Mouse (Mus musculus) heart, postnatal 36 days (tissue): ENCODE data around the gene Tmem98. TPM values are rescaled to one million over a fixed set of nuclear protein-coding genes. Genes with fewer than 3 reads are reported as not detected.

Experiments used
- DNase-seq, 2 experiments: peaks; one replicate each; pipeline ENCODE4 v3.0.0; 2021 to 2022
- intact Hi-C: fragments of 180-260 bp; cut with DNase I; formaldehyde crosslinking; loops from one replicate; pipeline ENCODE4 v1.15.1; 2025
- total RNA-seq, 2 experiments: library from RNA; stranded (reverse); gene quantifications; 2 replicates each; pipeline ENCODE4 v1.2.3; 2021

Gene Tmem98
- total RNA-seq, 2 experiments from 2014 or later: 14.9 to 18.3 TPM

DNA sequence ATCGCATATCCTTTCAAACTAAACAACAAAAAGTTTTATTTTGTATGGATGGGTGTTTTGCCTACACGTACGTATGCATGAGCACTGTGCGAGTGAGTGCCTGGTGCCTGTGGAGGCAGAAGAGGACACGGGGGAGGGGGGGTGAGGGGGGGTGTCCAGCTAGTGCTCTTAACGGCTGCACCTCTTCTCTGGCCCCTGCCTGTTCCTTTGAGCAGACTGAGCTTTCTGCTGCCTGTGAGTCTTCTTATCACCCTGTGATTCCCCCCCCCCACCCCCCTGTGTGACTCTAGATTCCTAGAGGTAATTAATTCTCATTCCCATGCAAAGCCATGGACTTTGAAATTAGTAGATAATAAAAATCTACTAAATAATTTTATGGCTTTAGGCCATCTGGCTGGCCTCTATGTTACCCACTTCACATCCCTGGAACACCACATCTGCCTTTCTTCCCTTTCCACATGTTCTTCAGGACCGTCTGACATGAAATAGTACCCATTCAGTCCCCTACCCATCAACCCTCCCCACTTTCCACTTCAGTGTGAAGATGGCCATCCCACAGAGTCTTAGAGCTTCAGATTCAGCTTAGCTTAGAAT lies 20.2 kb upstream of the Tmem98 start:
- DNase-seq: no peak
- intact Hi-C loops: loop anchor here (10.0 kb wide), 1 partner anchor 185 kb away; no protein-coding TSS in a partner anchor

DNA sequence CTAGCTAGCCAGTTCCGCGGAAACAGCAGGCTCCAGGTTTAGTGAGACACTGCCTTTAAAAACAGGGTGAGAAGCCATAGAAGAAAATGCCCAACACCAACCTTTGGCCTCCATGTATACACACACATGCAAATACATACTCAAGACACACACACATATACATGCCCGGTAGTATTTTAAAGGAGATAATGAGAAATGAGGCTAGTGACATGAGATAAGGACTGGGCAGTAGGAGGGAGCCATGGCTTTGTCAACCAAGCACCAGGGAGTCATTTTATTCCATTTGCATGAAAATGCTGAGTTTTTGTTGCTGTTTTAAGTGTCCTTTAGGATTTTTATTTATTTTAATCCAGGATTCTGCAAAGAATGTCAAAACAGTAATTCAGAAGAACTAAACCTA lies 19.6 kb upstream of the Tmem98 start:
- intact Hi-C loops: no loop called here
- no peak for DNase-seq

DNA sequence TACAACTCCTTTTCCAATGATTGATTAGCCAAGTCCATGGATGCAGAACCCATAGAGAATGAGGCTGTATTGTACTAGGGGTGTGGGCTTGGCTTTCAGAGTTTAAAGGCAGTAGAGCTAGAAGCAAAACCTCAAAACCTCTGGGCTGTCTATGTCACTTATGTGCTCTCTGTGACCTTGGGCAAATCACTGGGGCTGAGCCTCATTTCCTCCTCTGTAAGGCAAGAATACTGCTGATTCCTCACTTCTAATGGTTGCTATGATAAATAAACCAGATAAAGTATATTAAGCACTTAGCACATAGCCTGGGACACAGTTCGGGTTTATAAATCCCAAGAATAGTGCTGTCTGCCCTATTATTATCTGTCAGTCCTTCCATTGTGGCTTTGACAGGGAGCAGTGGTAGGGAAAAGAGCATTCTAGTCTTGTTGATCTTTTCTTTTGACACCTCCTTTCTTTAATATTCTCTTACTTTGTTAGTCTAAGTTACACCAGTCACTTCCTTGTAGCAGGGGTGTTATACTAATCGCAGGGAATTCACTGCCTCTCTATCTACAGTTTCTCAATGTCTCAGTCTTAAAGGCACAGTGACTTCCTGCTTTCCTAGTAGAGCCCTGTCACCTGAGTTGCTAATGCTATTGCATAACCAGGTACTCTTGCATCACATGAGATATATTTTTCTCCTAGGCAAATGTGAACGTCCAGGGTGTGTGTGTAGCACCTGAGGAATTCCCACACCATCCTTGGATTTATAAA lies 18.1 kb upstream of the Tmem98 start:
- intact Hi-C loops: no loop called here
- no peak for DNase-seq

DNA sequence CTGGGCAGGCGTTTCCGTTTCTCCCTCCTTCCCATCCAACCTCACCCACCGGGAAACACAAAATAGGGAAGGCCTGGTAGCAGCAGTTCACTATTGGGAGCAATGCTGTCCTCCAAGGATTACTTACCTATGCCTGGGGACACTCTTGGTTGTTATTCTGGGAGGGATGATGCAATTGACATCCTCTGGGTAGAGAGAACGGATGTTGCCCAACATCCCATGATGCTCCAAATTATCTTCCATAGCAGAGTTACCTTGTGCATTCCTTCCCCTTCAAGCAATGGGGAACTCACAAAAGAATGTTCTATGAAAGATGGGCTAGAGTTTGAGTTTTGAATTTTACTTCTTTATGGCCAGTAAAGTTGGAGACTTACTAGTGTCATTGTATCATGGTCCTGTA lies 16.6 kb upstream of the Tmem98 start:
- no peak for DNase-seq
- intact Hi-C loops: no loop called here

DNA sequence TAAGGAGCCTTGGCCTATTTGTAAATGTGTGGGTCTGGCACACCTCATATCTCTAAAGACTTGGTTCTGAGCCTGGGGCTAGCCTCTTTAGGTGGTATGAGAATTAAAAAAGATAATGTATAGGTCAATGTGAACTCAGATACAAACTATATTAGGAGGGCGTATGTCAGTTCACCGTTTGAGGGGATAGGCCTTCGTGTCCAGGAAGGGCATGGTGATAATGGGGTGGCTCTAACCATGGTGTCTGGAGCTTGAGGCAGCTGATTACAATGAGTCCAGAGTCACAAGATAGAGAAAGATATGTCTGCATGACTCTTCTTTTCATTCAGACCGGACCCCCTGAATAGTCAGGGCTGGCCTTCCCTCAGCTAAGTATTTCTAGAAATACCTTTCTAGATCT lies 15.7 kb upstream of the Tmem98 start:
- no peak for DNase-seq
- intact Hi-C loops: no loop called here

DNA sequence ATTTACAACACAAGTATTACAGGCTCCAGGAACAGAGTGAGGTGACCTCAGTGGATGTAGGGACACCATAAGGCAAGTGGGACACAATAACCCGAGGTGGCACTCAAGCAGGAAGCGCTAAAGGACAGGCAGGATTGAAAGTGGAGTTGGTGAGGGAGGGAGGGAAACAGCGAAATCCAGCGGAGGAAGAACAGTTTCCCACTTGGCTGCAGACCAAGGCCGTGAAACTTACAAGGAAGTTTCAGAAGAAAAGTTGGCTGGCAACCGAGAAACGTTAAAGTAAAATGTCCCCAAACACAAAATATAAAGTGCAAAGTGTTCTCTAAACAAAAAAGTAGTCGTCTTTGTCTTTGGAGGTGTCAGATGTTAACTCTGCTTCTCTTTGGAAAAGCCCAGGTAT lies 14.5 kb upstream of the Tmem98 start:
- DNase-seq: no peak
- intact Hi-C loops: no loop called here

DNA sequence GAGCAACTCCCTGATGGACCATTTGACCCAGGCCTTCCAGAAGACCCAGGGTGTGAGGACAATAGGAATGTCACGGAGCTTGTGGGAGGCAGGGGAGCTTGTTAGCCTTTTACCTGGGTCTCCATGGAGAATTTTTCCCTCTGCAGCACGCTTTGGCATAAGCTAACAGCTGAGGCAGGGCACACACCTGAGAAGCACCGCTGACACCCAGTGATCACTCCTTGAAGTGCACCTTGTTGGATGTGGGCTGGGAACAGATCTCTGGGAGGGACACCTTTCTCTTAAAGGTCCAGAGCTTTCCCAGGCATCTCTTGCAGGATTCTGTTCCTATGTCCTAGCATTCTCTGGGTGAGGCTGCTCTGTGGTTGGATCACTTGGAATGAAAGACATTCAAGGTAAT lies 10.0 kb upstream of the Tmem98 start:
- intact Hi-C loops: no loop called here
- no peak for DNase-seq

DNA sequence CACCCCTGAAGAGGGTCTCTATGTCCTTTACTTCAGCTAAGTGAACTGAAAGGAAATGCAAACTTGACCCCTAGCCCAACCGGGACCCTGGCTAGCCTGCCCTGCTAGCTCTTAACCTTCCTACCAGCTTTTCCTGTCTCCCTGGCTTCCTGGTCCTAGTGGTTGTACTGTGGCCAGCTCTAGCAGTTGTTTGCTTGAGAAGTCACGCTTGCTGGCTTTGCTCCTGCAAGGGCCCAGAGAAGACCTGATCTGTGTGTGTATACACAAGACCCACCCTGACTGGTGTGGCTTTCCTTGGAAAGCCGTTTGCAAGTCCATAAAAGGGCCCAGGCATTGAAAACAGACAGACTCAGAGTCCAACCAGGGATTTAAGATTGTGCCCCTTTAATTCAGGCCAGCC lies 7.3 kb upstream of the Tmem98 start:
- peak; percentile 35 to 51 for DNase-seq
- intact Hi-C loops: no loop called here

DNA sequence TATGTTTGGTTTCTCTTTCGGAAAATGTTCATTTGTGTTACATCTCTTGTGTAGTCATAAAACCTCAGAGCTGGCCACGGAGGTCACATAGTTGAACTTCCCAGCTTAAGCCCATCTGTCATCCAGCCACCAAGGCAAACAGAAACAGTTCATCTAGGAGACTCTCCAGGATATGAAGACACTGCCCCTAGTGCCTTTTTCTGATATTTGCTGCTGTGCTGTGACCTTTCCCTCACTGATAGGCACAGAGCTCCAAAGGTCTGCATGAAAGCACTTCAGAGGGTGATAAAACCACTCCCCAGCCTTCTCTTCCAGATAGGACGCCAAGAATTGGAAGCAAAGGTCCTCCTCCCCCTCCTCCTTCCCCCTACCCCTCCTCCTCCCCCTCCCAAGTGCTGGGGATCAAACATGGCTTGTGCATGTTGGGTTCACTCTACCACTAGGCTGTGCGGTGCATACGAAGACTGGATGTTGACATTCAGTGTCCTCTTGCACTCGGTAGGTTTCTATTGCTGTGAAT lies 1.4 kb upstream of the Tmem98 start:
- intact Hi-C loops: no loop called here
- DNase-seq: no peak

DNA sequence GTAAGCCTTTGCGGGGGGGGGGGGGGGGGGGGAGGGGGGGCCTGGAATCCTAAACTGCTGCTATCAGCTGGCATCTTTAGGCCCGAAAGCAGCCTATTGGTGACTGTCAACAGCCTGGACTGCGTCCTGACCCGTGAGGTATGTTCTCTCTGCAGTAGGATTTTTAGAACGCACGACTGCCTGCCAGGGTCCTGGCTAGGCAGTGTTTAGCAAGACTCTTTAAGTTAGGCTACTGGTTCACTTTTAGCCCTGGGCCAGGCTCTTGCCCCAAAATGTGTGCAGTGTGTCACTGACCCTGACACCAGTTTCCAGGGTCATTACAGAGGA lies 346 bp upstream of the Tmem98 start:
- intact Hi-C loops: no loop called here
- no peak for DNase-seq

DNA sequence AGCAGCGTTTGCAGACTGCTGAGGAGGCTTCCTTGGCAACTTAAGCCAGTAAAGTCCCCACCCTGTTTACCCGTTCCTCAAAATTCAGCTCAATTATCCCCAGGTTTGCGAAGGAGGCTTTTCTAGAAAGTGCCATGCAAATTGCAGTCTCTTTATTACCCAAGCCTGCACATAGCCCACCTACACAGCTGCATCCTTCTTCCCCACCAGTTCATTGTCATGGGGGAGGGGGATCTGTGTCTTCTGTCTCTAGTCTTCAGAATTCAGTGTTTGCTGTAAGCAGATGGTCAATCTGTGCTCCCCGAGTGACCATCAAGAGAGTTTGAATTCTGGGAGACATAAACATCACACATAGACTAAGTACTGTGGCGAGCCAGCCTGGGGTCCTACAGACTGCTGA lies 1.2 kb downstream of the Tmem98 start:
- intact Hi-C loops: no loop called here
- DNase-seq: no peak

DNA sequence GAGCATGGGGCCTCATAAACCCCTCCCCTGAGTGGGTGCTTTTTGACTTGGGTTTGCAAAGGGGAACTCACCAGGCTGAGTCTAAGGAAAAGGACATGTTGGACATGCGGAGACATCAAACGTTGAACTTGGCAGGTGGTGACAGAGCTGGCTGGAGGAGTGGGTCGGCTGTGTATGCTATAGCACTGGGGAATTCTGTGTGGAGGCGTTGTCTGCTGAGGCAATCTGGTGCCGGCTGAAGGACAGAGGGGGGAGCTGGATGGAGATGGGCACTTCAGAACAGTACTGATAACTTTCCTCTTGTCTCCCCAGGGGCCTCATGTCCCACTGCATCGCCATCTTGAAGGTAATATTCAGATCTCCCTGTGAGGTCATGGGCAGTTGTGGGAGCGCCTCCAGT lies 5.4 kb downstream of the Tmem98 start:
- intact Hi-C loops: no loop called here
- no peak for DNase-seq

DNA sequence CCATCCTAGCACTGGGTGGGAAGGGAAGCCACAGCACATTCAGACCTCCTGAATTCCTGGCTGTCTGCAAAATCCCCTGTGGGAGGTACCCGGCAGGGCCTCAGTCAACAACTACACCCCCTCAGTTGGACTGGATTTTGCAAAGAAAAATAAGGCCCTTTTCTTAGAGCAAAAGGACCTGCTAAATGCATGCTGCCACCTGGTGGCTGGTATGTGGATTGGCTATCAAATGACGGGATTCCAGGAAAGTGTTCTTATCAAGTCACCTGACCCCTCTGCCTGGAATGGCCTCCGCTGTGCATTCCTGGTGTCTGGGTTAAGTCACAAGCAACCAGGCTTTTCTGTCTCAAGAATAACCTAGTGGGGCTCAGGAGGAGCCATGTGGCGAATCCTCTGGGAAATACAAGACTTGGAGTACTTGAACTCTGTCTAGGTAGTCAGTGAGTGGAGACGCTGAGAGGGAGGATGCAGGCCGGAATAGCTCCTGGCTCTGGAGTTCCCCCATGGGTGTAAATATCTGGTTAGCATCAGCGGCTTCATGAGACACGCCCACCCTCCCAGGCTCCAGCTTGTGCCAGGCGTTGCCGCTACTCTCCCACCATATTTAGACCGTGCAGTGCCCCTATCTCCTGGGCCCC lies 8.2 kb downstream of the Tmem98 start:
- DNase-seq: peak; percentile 76 to 81
- intact Hi-C loops: loop anchor here (1.0 kb wide), 1 partner anchor 122 kb away; no protein-coding TSS in a partner anchor

DNA sequence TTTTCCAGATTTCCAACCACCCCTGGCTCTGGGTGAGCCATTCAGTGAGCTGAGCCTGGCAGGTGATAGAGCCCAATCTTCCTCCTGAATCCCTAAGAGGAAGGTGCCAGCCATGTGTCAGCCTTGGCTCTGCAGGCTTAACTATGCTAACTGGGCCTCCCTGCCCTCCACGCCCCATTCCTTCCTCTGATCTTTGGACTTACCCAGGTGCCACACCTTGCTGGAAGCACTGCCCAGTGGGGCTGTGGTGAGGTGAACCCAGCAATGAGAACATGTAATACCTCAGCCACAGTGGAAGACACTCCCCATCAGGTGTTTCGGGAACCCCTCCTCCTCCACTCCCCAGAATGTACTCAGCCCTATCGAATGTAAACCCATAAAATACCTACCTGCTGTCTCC lies 10.1 kb downstream of the Tmem98 start:
- no peak for DNase-seq
- intact Hi-C loops: no loop called here

DNA sequence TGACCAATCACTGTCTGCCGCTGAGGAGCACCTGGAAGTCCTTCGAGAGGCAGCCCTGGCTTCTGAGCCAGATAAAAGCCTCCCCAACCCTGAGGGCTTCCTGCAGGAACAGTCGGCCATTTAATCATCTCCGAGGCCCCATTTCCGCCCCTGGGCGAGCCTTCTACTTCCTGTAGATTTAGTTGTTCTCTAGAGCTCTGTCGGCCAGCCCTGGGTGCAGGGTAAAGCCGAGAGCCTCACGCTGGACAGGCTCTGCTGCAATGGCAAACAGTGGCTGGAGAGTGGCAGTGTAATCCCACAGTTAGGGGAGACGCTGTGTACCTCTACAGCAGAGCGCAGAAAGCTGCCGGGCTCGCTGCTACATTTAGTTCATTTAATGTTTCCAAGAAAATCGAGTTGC lies 11.3 kb downstream of the Tmem98 start:
- peak; percentile 35 for DNase-seq
- intact Hi-C loops: no loop called here

DNA sequence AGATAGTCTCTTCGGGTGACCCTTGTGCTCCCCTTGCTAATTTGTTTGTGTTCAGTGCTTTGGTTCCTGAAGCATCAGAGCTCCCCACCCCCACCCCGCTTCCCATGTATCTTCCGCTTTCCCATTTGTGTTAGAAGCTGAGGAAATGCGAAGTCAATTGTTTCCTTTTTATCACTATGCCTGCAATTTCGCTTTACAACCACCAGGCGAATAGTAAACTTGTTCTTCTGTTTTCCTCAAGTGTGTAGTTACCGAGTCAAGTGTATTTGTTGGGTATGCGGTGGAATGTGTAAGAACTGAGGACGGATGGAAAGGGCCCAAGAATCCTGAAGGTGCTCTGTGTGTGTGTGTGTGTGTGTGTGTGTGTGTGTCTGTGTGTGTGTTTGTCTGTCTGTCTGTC lies 11.8 kb downstream of the Tmem98 start:
- DNase-seq: no peak
- intact Hi-C loops: no loop called here

DNA sequence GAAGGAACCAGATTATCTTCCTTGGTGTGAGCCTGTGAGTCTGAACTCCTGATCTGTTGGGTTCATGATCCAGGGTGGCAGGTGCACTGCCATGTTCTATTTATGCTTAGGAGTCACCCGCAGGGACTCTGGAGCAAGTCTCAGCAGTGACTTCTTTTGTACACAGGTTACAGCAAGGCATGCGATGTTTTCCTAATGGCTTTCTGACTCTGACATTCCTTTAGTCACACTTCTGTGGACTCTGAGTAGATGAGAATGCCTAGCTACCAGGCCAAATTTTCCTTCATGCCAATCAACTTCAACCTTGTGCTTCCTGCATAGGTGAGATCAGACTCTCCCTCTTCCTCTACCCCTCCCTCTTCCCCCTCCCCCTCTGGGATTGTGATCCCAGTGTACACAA lies 25.4 kb downstream of the Tmem98 start:
- no peak for DNase-seq
- intact Hi-C loops: no loop called here

DNA sequence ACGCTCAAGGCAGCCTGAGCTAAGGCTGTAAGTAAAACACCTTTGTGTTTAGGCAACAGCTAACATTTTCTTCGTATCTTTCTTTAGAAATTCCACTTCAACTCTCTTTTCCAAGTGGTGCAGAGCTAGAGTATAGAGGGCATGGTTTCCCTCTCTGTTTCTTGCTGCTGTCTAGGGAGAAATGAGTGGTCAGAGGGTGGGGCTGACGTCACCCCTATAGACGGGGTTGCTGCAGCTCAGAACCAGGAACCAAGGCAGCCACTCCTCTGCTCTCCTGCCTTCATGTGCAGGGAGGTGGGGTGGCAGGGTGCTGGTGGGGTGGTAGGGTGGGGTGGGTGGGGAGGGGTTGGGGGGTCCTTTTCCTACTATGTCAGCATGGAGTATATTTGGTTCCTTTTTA lies 25.9 kb downstream of the Tmem98 start:
- no peak for DNase-seq
- intact Hi-C loops: no loop called here

DNA sequence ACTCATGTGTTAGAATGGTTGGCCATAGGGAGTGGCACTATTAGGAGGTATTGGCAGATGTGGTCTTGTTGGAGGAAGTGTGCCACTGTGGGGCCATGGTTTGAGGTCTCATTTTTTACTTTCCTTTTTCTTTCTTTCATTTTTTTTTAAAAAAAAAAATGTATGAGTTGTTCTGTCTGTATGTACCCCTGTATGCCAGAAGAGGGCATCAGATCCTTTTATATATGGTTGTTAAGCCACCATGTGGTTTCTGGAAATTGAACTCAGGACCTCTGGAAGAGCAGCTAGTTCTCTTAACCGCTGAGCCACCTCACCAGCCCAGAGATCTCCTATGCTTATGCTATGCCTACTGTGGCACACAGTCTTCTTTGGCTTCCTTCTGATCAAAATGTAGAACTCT lies 28.7 kb downstream of the Tmem98 start:
- intact Hi-C loops: no loop called here

DNA sequence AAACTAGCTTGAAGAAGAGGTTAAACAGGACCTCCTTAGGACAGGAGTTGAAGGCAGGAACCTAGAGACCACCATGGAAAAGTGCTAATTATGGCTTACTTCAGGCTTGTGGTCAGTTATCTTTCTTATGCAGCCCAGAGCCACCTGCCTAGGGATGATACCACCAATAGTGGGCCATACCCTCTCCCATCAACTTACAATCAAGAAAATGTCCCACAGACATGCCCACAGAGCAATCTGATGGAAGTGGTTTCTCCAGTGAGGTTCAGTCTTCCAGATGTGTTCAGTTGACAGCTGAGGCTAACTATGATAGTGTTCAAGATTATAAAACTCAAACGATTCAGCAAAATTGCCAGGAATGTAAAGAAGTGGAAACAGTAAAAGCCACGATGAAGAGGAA lies 33.5 kb downstream of the Tmem98 start:
- intact Hi-C loops: no loop called here

More for the DNA sequence above, 28.7 kb downstream of the Tmem98 start:
- no peak for DNase-seq

DNA sequence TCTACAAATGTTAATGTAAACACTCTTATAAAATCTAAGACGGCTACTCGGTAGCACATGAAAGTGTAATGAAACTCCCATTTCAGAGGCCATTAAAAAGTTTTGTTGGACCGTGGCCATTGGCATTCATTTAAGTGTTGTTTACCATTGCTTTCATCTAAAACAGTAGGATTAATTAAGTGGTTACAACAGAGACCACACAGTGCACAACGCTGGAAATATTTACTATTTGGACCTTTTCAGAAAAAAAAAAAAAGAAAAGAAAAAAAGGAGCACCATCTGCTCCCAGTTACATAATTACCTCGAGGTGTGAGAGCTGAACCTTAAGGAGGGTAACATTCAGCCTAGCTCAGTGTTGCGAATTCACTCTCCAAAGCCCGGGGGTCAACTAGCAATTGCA lies 35.5 kb downstream of the Tmem98 start:
- intact Hi-C loops: no loop called here
- DNase-seq: no peak

More for the DNA sequence above, 33.5 kb downstream of the Tmem98 start:
- no peak for DNase-seq

DNA sequence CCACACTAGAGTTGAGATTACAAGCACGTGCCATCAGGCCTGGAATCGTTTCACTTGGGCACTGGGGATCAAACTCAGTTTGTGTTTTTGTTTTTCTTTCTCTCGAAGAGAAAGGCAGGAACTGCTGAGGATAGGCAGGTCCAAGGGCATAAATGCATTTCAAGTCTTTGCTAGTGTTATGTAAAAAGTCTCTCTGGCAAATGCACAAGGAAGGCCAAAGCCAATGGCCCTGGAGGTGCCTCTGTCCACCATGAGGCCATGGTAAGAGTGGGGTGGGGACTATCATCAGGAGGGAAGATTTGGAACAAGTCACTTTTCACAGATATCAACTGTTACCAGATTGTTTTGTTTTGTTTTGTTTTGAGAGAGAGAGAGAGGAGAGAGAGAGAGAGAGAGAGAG lies 36.1 kb downstream of the Tmem98 start:
- DNase-seq: no peak
- intact Hi-C loops: no loop called here
